Mouse (Mus musculus) CH12F3 (cell line): ENCODE data around the gene Bcar1.

Experiments
- in situ Hi-C: fragments of 300-500 bp; cut with MboI; formaldehyde crosslinking; loops from 2 replicates; pipeline ENCODE4 v1.14.3; 2020; ENCODE audit warnings: low sequenced_read_pairs

Bcar1 gene

DNA sequence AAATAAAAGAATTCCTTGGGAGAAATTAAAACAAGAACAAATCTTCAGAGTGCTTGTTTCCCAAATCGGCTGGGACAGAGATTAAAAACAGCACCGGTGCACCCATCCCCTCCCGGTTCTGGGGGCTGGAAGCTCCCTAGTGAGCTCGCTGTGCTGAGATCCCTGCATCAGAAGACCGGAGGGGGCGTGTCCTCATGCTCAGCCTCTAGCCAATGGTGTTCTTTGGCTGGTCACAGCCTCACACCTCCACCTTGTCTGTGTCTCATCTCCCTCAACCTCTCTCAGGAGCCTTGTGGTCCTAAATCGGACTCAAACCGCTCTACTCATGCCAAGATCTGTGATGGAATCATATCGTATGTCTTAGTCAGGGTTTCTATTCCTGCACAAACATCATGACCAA, 61.1 kb downstream of the Bcar1 start:
- in situ Hi-C loops: no loop called here

DNA sequence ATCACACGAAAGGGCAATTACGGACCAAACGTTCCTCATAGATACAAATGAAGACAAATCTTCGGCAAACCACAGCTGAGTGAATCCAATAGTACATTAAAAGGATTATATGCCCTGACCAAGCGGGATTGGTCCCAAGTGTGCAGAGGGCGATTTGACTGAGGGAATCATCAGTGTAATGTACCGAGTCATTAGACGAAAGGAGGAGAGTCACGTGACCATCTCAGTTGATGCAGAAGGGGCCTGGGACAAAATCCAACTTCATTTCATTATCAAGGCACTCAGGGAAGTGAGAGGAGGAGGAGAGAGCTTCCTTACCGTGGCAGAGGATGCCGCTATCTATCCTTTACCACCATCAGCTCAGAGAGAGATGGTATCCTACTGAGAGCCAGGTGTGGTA, 62.5 kb downstream of the Bcar1 start:
- in situ Hi-C loops: no loop called here

DNA sequence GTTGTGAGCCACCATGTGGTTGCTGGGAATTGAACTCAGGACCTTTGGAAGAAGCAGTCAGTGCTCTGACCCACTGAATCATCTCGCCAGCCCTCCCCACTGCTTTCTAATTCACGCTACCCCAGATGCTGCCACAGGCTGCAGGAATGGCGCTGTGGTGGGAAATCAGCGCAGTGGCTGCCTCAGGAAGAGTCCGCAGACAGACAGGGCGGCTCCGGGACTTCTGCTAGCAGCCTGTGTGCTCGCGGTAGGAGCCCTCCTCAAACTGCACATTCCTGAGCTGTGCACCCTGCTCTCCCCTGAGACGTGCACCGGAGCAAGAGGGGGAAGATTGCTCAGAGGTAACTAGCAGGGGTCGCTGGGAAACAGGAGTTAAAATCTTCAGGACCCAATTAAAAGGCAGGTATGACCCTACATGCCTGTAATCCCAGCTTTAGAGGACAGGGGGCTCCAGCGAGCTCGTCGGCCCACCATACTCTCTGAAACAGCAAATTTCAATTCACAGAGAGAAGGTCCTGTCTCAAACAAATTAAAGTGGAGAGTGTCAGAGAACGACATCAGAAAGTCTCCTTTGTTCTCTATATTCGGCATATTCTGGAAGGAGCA, 63.1 kb downstream of the Bcar1 start:
- in situ Hi-C loops: no loop called here

DNA sequence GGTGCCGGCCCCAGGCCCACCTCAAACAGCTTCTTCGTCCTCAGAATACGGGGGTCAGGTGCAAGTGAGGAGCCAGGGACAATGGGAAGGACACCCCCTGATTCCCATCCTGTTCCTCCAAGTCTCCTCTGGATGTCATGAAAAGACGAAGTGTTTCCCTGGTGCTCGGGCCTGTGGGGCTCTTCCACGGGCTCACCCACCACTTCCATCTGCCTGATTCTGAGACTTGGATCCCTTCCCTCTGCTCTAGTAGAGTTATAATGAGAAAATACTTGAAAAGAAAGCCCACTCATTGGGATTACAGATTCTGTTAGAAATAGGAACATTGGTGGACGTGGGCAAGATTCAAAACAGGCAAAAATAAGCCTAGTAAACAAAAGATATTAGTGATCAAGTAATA, 64.8 kb downstream of the Bcar1 start:
- in situ Hi-C loops: no loop called here

DNA sequence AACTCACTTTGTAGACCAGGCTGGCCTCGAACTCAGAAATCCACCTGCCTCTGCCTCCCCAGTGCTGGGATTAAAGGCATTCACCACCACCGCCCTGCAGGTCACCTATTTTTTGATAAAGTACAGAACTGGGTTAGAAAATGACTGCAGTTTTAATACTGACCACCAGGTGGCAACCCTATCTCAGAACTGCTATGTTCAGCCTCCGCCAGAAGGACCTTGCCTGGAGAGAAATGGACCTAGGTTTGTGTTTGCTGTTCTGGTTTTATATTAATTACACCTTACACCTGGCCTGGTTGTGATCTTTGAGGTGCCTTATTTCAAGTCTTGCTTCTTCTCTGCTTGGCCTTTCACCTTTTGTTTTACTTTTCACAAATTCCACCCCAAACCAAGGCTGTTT, 65.5 kb downstream of the Bcar1 start:
- in situ Hi-C loops: no loop called here

DNA sequence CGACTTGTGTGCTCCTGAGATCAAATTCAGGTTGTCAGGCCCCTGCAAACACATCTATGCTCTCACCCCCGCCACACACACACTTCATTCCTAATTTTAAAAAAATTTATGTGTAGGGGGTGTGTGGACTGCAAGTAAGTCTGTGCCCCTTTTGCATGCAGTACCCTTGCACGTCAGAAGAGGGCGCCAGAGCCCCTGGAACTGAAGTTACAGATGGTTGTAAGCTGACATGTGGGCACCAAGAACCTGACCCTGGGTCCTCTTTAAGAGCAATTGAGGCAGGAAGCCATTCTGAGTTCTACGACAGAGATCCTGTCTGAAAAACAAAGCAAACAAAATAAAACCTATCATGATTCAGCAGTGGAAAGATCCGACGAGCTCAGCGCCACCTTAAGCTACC, 67.4 kb downstream of the Bcar1 start:
- in situ Hi-C loops: no loop called here

DNA sequence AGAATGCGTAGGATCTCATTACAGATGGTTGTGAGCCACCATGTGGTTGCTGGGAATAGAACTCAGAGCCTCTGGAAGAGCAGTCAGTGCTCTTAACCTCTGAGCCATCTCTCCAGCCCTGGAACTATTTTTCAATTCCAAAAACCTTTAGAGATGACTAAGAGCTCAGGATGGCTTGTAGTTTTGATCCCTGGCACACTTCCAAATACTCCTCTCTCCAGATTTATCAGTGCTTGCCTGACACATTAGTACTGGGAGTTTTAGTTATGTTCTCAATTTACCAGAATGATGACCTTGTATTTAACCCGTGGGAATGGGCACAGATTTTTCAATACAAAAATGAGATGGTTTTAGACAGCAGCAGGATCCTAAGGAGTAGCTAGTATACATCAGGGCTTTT, 76.9 kb downstream of the Bcar1 start:
- in situ Hi-C loops: no loop called here

DNA sequence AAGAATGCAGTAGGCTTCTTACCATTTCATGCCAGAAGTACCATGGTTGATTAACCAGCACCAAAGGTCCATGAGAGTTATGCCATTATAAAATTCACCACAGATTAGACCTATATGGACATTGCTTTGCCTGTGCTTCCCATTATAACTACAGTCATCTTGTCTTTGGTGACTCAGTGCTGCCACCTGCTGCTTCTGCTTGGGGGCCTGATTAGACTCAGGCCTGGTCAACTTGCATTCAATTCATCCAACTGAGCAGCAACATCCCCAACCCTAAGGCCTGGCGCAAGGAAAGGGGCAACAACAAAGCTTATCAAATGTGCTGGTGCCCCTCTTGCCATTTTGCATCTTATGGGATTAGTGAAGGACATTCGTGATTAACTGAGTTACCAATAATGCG, 81.1 kb downstream of the Bcar1 start:
- in situ Hi-C loops: no loop called here
